Mouse (Mus musculus): Measurements from ENCODE around the gene Tspan18. TPM values are rescaled to one million over a fixed set of nuclear protein-coding genes. Genes with fewer than 3 reads are reported as not detected.

Tspan18 gene
- polyA plus RNA-seq, 1 experiment from 2014 or later, result 36.1 TPM

DNA sequence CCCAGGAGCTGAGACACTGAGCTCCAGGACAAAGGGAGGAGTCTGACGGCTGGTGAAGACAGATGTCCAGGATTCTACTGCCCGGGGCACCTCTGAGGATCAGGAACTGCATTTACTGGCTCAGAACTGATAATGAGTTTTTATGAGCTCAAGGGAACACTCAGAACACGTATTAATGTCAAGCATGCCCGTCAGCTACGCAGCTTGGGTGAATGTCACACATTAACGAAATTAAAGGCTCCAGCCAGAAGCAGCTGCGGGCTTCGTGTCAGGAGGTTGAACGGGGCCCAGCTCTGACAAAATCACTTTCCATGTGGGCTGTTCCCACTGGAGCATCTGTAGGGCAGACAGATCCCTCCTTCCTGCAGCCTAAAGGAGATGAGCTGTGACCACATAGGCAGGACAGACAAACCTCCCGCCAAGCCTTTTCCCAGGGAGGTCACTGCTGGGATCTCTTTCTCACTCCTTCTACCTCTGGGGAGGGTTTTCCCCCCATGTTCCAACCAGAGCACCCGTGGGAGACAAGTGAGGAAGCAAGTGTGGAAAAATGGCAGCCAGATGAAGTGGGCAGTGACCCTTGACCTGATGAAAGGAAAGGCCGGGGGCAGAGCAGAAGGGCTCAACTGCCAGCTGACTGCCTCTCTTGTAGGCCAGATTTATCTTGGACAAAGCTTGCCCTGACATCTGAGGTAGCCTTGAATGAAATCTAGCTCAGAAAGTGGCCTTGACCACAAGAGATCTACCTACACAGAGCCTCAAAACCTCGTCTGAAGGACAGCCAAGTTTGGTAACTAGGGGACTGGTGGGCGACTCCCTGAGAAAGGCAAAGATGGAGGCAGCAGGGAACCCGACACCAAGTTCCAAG, 20.3 kb downstream of the Tspan18 start:
- no peak for DNase-seq (ENCODE audit: low spot score)
- H3K36me3 ChIP-seq (ENCODE audit: control insufficient read depth, insufficient read depth, low read length), result no peaks in the 10 kb centered on the region
- no peak overlapping the region; the same call in 1 of the 2 replicates for H3K27ac ChIP-seq (ENCODE audit: low read depth)
- no peak overlapping the region for H3K4me2 ChIP-seq (ENCODE audit: low read length)
- H3K4me1 ChIP-seq (replicated peaks; ENCODE audit: control insufficient read depth, insufficient read depth, low read length), result peaks cover 34% of the 10 kb centered on the region
- ATAC-seq (replicated peaks; ENCODE audit: low FRiP score, low TSS enrichment, low read depth), result no peak; the same call in 1 of the 2 replicates
- WGBS, result 48% methylated on average over 15 of the region's 15 CpGs
- no peaks in the 10 kb centered on the region for H3K9me3 ChIP-seq (ENCODE audit: control insufficient read depth, low read length)
- H3K9ac ChIP-seq (ENCODE audit: low read length), result no peak overlapping the region
- no peaks in the 10 kb centered on the region for H3K27me3 ChIP-seq (replicated peaks; ENCODE audit: control insufficient read depth, insufficient read depth, low read length)
- H3K4me3 ChIP-seq (ENCODE audit: low read depth, low read length), result no peak overlapping the region

DNA sequence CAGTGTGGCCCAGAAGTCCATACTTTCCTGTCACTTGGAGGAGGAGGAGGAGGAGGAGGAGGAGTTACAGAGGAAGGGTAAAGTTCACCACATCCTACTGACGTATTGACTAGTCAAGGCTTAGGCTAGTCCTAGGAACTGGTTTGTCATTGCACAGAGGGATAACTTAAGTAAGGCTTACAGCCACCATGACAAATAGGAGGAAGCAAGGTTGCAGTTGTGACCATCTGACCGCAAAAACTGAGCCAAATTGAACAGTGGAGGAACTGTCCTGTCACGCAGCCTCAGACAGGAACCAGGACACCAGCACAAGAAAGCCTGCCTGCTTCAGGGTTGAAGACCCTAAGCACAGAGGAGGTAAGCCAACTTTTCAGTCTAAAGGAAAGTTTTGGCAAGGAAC, 21.8 kb downstream of the Tspan18 start:
- Histone ChIP-seq H3K9me3 (ENCODE audit: control insufficient read depth, low read length) (no peaks in the 10 kb centered on the region), H3K4me1 (replicated peaks; ENCODE audit: control insufficient read depth, insufficient read depth, low read length) (peaks cover 35% of the 10 kb centered on the region), H3K36me3 (ENCODE audit: control insufficient read depth, insufficient read depth, low read length) (0 out of 2 replicates have a peak, but pooled peaks cover 5% of the 10 kb centered on the region), H3K27me3 (replicated peaks; ENCODE audit: control insufficient read depth, insufficient read depth, low read length) (no peaks in the 10 kb centered on the region), H3K4me3 (ENCODE audit: low read depth, low read length) (no peak overlapping the region), H3K27ac (ENCODE audit: low read depth) (no peak overlapping the region), H3K4me2 (ENCODE audit: low read length) (no peak overlapping the region), H3K9ac (ENCODE audit: low read length) (no peak overlapping the region)
- WGBS, result 51% methylated on average over 3 of the region's 3 CpGs
- ATAC-seq (replicated peaks; ENCODE audit: low FRiP score, low TSS enrichment, low read depth) (no peak), DNase-seq (ENCODE audit: low spot score) (no peak)

DNA sequence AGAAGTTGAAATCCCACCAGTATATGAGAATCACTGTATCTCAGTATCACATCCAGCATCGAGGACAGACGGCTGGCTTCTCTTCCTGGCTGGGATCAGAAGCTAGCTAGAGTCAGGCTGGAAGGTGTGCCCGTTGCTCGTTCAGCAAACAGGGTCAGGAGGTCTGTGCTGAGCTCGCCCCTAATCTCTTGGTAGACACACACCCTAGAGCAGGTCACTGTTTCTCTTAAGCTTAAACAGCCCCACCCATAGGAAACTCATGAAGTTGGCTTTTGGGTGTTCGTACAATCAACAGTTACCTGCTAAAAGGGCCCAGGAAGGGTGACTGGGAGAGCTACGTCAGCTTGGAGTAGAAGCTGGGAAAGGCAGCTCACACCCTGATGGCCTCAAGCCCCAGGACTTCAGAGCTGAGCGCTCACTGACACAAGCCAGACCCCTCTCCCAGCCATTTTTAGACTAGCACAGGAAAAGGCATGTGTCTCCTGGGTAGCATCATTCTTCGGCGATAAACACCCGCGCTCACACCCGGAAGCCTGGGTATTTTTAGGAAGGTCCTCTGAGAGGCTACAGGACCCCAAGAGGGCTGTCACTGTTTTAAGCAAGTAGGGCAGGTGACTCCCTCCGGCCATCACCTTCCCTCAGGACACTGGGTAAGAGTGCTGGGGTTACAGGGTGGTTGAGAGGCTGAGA, 24.4 kb downstream of the Tspan18 start:
- peak overlapping the region; percentile 7; the same call in 1 of the 2 replicates for H3K4me2 ChIP-seq (ENCODE audit: low read length)
- peak overlapping the region; percentile 78 for H3K27ac ChIP-seq (ENCODE audit: low read depth)
- 0 out of 2 replicates have a peak, but pooled peaks cover 9% of the 10 kb centered on the region for H3K36me3 ChIP-seq (ENCODE audit: control insufficient read depth, insufficient read depth, low read length)
- H3K9me3 ChIP-seq (ENCODE audit: control insufficient read depth, low read length), result no peaks in the 10 kb centered on the region
- no peaks in the 10 kb centered on the region for H3K27me3 ChIP-seq (replicated peaks; ENCODE audit: control insufficient read depth, insufficient read depth, low read length)
- ATAC-seq (replicated peaks; ENCODE audit: low FRiP score, low TSS enrichment, low read depth) (peak; percentile 78), DNase-seq (ENCODE audit: low spot score) (peak; percentile 72)
- WGBS, result 32% methylated on average over 14 of the region's 14 CpGs
- H3K4me1 ChIP-seq (replicated peaks; ENCODE audit: control insufficient read depth, insufficient read depth, low read length), result peaks cover 35% of the 10 kb centered on the region
- no peak overlapping the region for H3K4me3 ChIP-seq (ENCODE audit: low read depth, low read length)
- no peak overlapping the region for H3K9ac ChIP-seq (ENCODE audit: low read length)

DNA sequence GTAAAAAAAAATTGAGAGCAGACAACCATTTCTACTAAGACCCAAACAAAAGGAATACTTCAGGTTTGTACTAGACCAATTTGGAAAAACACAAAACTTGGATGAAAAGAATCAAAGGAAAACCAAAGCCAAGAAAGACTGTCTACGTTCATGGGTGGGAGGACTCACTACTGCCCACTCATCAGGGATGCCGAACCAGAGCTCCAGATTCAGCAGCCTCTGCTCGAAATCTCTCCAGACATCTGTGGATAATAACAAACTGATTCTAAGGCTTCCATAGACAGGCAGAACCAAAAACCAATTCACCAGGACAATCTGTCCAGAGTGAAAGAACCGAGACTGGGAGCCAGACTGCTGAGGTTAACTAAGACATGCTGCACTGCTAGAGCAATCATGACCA, 27.4 kb downstream of the Tspan18 start:
- Histone ChIP-seq H3K9ac (ENCODE audit: low read length) (no peak overlapping the region), H3K27ac (ENCODE audit: low read depth) (no peak overlapping the region), H3K36me3 (ENCODE audit: control insufficient read depth, insufficient read depth, low read length) (0 out of 2 replicates have a peak, but pooled peaks cover 9% of the 10 kb centered on the region), H3K9me3 (ENCODE audit: control insufficient read depth, low read length) (no peaks in the 10 kb centered on the region; the same call in 1 of the 2 replicates), H3K4me3 (ENCODE audit: low read depth, low read length) (no peak overlapping the region), H3K4me2 (ENCODE audit: low read length) (no peak overlapping the region), H3K27me3 (replicated peaks; ENCODE audit: control insufficient read depth, insufficient read depth, low read length) (no peaks in the 10 kb centered on the region), H3K4me1 (replicated peaks; ENCODE audit: control insufficient read depth, insufficient read depth, low read length) (peaks cover 41% of the 10 kb centered on the region)
- WGBS, result 75% methylated on average over 4 of the region's 4 CpGs
- ATAC-seq (replicated peaks; ENCODE audit: low FRiP score, low TSS enrichment, low read depth) (no peak), DNase-seq (ENCODE audit: low spot score) (no peak)

DNA sequence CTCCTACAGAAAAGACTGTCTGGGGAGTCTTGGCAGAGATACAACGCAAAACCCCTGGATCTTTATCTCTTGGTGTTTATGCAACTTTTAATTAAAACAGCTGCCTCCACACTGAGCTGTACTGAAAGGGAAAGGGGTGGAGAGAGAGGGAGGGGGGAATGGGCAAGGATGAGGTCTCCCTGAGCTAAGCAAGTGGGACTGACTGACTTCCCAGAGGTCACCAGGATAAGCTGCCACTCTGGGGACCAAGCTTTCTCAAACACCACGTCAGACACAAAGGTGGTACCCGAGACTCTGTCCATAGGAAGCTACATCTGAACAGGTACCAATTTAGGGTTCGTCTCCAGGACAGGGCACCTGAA, 30.1 kb downstream of the Tspan18 start:
- Histone ChIP-seq H3K9me3 (ENCODE audit: control insufficient read depth, low read length) (no peaks in the 10 kb centered on the region; the same call in 1 of the 2 replicates), H3K27ac (ENCODE audit: low read depth) (peak overlapping the region; percentile 66), H3K36me3 (ENCODE audit: control insufficient read depth, insufficient read depth, low read length) (0 out of 2 replicates have a peak, but pooled peaks cover 9% of the 10 kb centered on the region), H3K4me1 (replicated peaks; ENCODE audit: control insufficient read depth, insufficient read depth, low read length) (peaks cover 23% of the 10 kb centered on the region), H3K4me3 (ENCODE audit: low read depth, low read length) (no peak overlapping the region), H3K4me2 (ENCODE audit: low read length) (no peak overlapping the region; the same call in 1 of the 2 replicates), H3K9ac (ENCODE audit: low read length) (no peak overlapping the region), H3K27me3 (replicated peaks; ENCODE audit: control insufficient read depth, insufficient read depth, low read length) (no peaks in the 10 kb centered on the region)
- 61% methylated on average over 4 of the region's 4 CpGs for WGBS
- no peak for DNase-seq (ENCODE audit: low spot score)
- no peak for ATAC-seq (replicated peaks; ENCODE audit: low FRiP score, low TSS enrichment, low read depth)

DNA sequence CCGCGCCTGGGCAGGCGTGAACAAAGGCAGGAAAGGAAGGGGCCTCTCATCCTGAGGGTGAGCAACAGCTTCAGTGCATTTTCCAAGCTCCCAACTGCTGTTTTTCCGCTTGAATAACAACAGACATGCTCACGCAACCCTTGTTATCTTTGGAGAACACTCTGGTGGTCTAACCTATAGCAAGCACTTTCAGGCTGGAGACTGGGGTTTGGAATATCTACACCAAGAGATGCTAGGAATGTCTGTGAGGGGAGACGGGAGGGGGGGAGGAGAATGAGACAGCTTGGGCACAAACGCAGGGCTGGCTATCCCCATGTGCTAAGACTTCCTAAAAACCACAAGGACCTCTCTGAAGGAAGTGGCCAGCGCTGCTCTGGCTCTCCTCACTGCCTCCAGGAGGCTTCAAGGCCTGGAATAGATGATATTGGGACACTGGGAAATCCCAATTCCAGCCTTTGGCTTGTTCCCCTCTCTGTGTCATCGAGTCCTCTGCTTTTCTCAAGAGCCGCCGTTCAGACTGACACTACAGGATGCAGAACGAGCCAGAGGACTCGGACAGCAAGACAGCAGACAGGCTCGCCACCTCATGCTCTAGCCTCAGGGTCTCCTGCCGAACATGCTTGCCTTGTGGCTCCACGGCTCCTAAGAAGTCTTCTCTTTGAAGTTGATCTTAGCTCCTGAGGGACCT, 30.6 kb downstream of the Tspan18 start:
- WGBS, result 41% methylated on average over 16 of the region's 16 CpGs
- H3K9ac ChIP-seq (ENCODE audit: low read length), result no peak overlapping the region
- no peak for DNase-seq (ENCODE audit: low spot score)

DNA sequence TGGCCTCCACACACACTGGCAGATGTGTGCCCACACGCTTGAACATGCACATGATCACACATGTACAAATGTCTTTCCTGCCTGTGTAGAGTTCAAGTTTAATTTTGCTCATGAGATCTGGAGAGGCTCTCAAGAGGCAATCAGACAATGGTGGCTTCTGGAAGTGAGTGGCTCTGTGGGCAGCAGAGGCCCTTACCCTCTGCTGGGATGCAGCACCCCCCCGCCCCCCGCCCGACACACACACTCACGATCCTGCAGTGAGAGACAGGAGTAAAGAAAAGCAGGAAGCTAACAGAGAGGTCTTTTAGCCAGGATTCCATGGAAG, 31.1 kb downstream of the Tspan18 start:
- H3K27me3 ChIP-seq (replicated peaks; ENCODE audit: control insufficient read depth, insufficient read depth, low read length), result no peaks in the 10 kb centered on the region
- H3K4me3 ChIP-seq (ENCODE audit: low read depth, low read length), result no peak overlapping the region
- H3K9me3 ChIP-seq (ENCODE audit: control insufficient read depth, low read length), result no peaks in the 10 kb centered on the region; the same call in 1 of the 2 replicates
- DNase-seq (ENCODE audit: low spot score), result no peak
- no peak overlapping the region for H3K9ac ChIP-seq (ENCODE audit: low read length)
- 0 out of 2 replicates have a peak, but pooled peaks cover 8% of the 10 kb centered on the region for H3K36me3 ChIP-seq (ENCODE audit: control insufficient read depth, insufficient read depth, low read length)
- 0 out of 2 replicates have a peak, but pooled peaks have one; percentile 29 for ATAC-seq (replicated peaks; ENCODE audit: low FRiP score, low TSS enrichment, low read depth)
- peak overlapping the region; percentile 66 for H3K27ac ChIP-seq (ENCODE audit: low read depth)
- 61% methylated on average over 5 of the region's 5 CpGs for WGBS
- H3K4me2 ChIP-seq (ENCODE audit: low read length), result no peak overlapping the region
- H3K4me1 ChIP-seq (replicated peaks; ENCODE audit: control insufficient read depth, insufficient read depth, low read length), result peaks cover 18% of the 10 kb centered on the region; the same call in 1 of the 2 replicates

More for the DNA sequence above, 30.6 kb downstream of the Tspan18 start:
- 0 out of 2 replicates have a peak, but pooled peaks cover 9% of the 10 kb centered on the region for H3K36me3 ChIP-seq (ENCODE audit: control insufficient read depth, insufficient read depth, low read length)
- peak overlapping the region; percentile 66 for H3K27ac ChIP-seq (ENCODE audit: low read depth)
- 0 out of 2 replicates have a peak, but pooled peaks have one; percentile 34 for ATAC-seq (replicated peaks; ENCODE audit: low FRiP score, low TSS enrichment, low read depth)
- H3K27me3 ChIP-seq (replicated peaks; ENCODE audit: control insufficient read depth, insufficient read depth, low read length), result no peaks in the 10 kb centered on the region
- no peak overlapping the region for H3K4me3 ChIP-seq (ENCODE audit: low read depth, low read length)
- H3K4me1 ChIP-seq (replicated peaks; ENCODE audit: control insufficient read depth, insufficient read depth, low read length), result peaks cover 20% of the 10 kb centered on the region; the same call in 1 of the 2 replicates
- no peaks in the 10 kb centered on the region; the same call in 1 of the 2 replicates for H3K9me3 ChIP-seq (ENCODE audit: control insufficient read depth, low read length)
- H3K4me2 ChIP-seq (ENCODE audit: low read length), result no peak overlapping the region; the same call in 1 of the 2 replicates

DNA sequence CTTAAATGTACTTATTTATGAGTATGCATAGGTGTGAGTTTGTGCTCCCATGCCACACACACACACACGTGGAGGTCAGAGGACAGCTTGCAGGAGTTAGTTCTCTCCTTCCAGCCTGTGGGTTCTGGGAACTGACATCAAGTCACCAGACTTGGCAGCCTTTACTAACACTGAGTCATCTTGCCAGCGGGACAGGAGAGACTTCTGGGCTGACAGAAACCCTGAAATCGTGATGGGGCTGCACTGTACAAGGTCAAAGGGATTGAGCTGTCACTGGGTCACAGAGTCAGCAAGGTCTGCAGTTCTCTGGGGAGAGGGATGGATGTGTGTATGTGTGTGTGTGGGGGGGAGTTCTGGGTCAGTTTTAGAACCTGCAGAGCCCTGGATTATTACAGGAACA, 36.6 kb downstream of the Tspan18 start:
- ATAC-seq (replicated peaks; ENCODE audit: low FRiP score, low TSS enrichment, low read depth), result no peak
- 49% methylated on average over 3 of the region's 3 CpGs for WGBS

More for the DNA sequence above, 36.6 kb downstream of the Tspan18 start:
- no peak for DNase-seq (ENCODE audit: low spot score)
- H3K4me1 ChIP-seq (replicated peaks; ENCODE audit: control insufficient read depth, insufficient read depth, low read length), result 0 out of 2 replicates have a peak, but pooled peaks cover 3% of the 10 kb centered on the region
- H3K27me3 ChIP-seq (replicated peaks; ENCODE audit: control insufficient read depth, insufficient read depth, low read length), result no peaks in the 10 kb centered on the region
- no peak overlapping the region for H3K4me2 ChIP-seq (ENCODE audit: low read length)
- H3K9me3 ChIP-seq (ENCODE audit: control insufficient read depth, low read length), result no peaks in the 10 kb centered on the region; the same call in 1 of the 2 replicates
- no peak overlapping the region for H3K4me3 ChIP-seq (ENCODE audit: low read depth, low read length)
- H3K36me3 ChIP-seq (ENCODE audit: control insufficient read depth, insufficient read depth, low read length), result 0 out of 2 replicates have a peak, but pooled peaks cover 7% of the 10 kb centered on the region
- H3K9ac ChIP-seq (ENCODE audit: low read length), result no peak overlapping the region
- H3K27ac ChIP-seq (ENCODE audit: low read depth), result no peak overlapping the region
